19 mouse cellular contexts compared by ENCODE assay signal in genomic region chr5:90612751-90613150, GRCm38 (mm10). TPM values are rescaled to one million over a fixed set of nuclear protein-coding genes. Genes with fewer than 3 reads are reported as not detected.
DNase-seq lines count a peak whose midpoint lies in the region; ATAC-seq and TF ChIP-seq lines count a peak whose summit lies in the region.
"Not testable (repeated sequence)": the region's sequence is repeated elsewhere in the genome, so short reads cannot be mapped to it uniquely, and the experiment has no call there.
"Had no signal": no experiment of that assay in that cellular context is flagged by ENCODE, and none has a peak within 500 bp of the region (broad histone marks: within the 10 kb centered on the region; RNA-seq: fewer than 3 reads in every experiment).

No protein-coding gene starts in this region.

- dilution Hi-C loops in CH12.LX (cut with MboI; ENCODE audit: extremely low pct_ligation_motif_present, extremely low pct_unique_long_range_greater_than_20kb, low sequenced_read_pairs), result not testable (repeated sequence)

- peak overlapping the region; percentile 91 for H3K4me2 ChIP-seq in CH12.LX (ENCODE audit: insufficient read depth, low read depth, poor library complexity, severe bottlenecking)
- H3K4me2 ChIP-seq in intestine, embryonic 15.5 days (replicated peaks); intestine, postnatal 0 days (replicated peaks; ENCODE audit: low read depth); stomach, postnatal 0 days (replicated peaks; ENCODE audit: low read depth): not testable (repeated sequence)
- H3K4me2 ChIP-seq in myocyte (ENCODE audit: low read depth), result peak overlapping the region; percentile 56

- not testable (repeated sequence) for H3ac ChIP-seq in myocyte (ENCODE audit: control insufficient read depth, insufficient read length)

- H3K79me2 ChIP-seq in CH12.LX (replicated peaks; ENCODE audit: control insufficient read depth, extremely low read depth, insufficient read depth, poor library complexity, severe bottlenecking); myocyte (ENCODE audit: control insufficient read depth, insufficient read depth): not testable (repeated sequence)

- WGBS in intestine, embryonic 15.5 days, result 65% methylated on average over 1 of the region's 1 CpGs
- 47% methylated on average over 1 of the region's 1 CpGs for WGBS in intestine, postnatal 0 days
- 61% methylated on average over 1 of the region's 1 CpGs for WGBS in stomach, postnatal 0 days

- H3K36me3 ChIP-seq in CH12.LX (replicated peaks in 1 of 2; ENCODE audit: control insufficient read depth in 1 of 2, insufficient read depth in 1 of 2, low read length in 1 of 2), result peaks cover 19 to 52% of the 10 kb centered on the region in 2 experiments
- not testable (repeated sequence) for H3K36me3 ChIP-seq in intestine, embryonic 15.5 days; myocyte (ENCODE audit: control insufficient read depth, insufficient read depth); splenic B cell, adult 2 months (ENCODE audit: control insufficient read depth, insufficient read depth, low read length, poor library complexity, severe bottlenecking); stomach, postnatal 0 days (ENCODE audit: control insufficient read depth, insufficient read depth, low read length)
- peaks cover 21% of the 10 kb centered on the region for H3K36me3 ChIP-seq in intestine, postnatal 0 days (ENCODE audit: control insufficient read depth, insufficient read depth)

- peak overlapping the region in 1 of 3 experiments; percentile 46 for H3K4me3 ChIP-seq in CH12.LX (replicated peaks in 1 of 3; ENCODE audit: low read depth in 2 of 3, low read length in 2 of 3, poor library complexity in 1 of 3)
- H3K4me3 ChIP-seq in intestine, embryonic 15.5 days (replicated peaks); intestine, postnatal 0 days (ENCODE audit: low read depth, low read length); myocyte; stomach, postnatal 0 days (ENCODE audit: low read depth, low read length): not testable (repeated sequence)

- not testable (repeated sequence) for H3K27me3 ChIP-seq in CH12.LX (replicated peaks); intestine, embryonic 15.5 days (replicated peaks); intestine, postnatal 0 days (replicated peaks; ENCODE audit: control insufficient read depth, insufficient read depth, low read length); myocyte (ENCODE audit: control insufficient read depth, insufficient read depth, insufficient read length); splenic B cell, adult 2 months (ENCODE audit: control insufficient read depth, insufficient read depth, low read length, poor library complexity, severe bottlenecking); stomach, postnatal 0 days (ENCODE audit: control insufficient read depth, insufficient read depth, low read length)

- not testable (repeated sequence) for TF ChIP-seq POLR2A in CH12.LX (IDR thresholded peaks at IDR 0.05; ENCODE audit: low read depth, low read length); myocyte (IDR thresholded peaks at IDR 0.05; ENCODE audit: insufficient read length, low read depth)

- peaks cover 19 to 36% of the 10 kb centered on the region in 2 experiments for H3K4me1 ChIP-seq in CH12.LX (ENCODE audit: control insufficient read depth in 1 of 2, insufficient read depth in 2 of 2)
- not testable (repeated sequence) for H3K4me1 ChIP-seq in intestine, embryonic 15.5 days (replicated peaks); intestine, postnatal 0 days (replicated peaks; ENCODE audit: control insufficient read depth, insufficient read depth, low read length); stomach, postnatal 0 days (replicated peaks; ENCODE audit: control insufficient read depth, insufficient read depth)

- not testable (repeated sequence) for H3K9me3 ChIP-seq in CH12.LX (replicated peaks; ENCODE audit: low read length); intestine, embryonic 15.5 days; intestine, postnatal 0 days (ENCODE audit: control insufficient read depth); stomach, postnatal 0 days (ENCODE audit: control insufficient read depth, low read length)

- not testable (repeated sequence) for TF ChIP-seq CTCF in CH12.LX (conservative IDR thresholded peaks at IDR 0.05 in 1 of 2, IDR thresholded peaks at IDR 0.05 in 1 of 2; ENCODE audit: low read depth in 2 of 2, low read length in 2 of 2); intestine, postnatal 0 days (IDR thresholded peaks at IDR 0.05; ENCODE audit: low read depth); stomach, postnatal 0 days (IDR thresholded peaks at IDR 0.05; ENCODE audit: low read depth)

- peak; percentile 63 for ATAC-seq in intestine, embryonic 15.5 days
- peak; percentile 62 for ATAC-seq in intestine, postnatal 0 days
- ATAC-seq in stomach, postnatal 0 days (ENCODE audit: low FRiP score, low TSS enrichment), result peak; percentile 84

- not testable (repeated sequence) for H3K9ac ChIP-seq in CH12.LX (ENCODE audit: insufficient read depth, low read depth); intestine, embryonic 15.5 days; intestine, postnatal 0 days (ENCODE audit: low read depth, low read length); stomach, postnatal 0 days (ENCODE audit: low read length)

- peak; percentile 16 for DNase-seq in 3134 (ENCODE audit: extremely low read depth, insufficient read length, low spot score)
- peak; percentile 31 for DNase-seq in 416B (ENCODE audit: low read depth)
- DNase-seq in CH12.LX (ENCODE audit: extremely low read depth), result peak; percentile 29
- peak; percentile 18 for DNase-seq in splenic B cell, adult 2 months (ENCODE audit: low read depth, low spot score)
- not testable (repeated sequence) for DNase-seq in stomach, postnatal 0 days (ENCODE audit: low spot score)

- in situ Hi-C loops in CH12.LX (cut with MboI; ENCODE audit: low pct_ligation_motif_present, low pct_unique_long_range_greater_than_20kb, low sequenced_read_pairs), result loop anchor here (25.0 kb wide), 1 partner anchor 400 kb away; the partner anchor contains the start of gene Cox18

- not testable (repeated sequence) for TF ChIP-seq RAD21 in CH12.LX (IDR thresholded peaks at IDR 0.05; ENCODE audit: low read depth, low read length)

- not testable (repeated sequence) for TF ChIP-seq EP300 in CH12.LX (IDR thresholded peaks at IDR 0.05; ENCODE audit: low read length); stomach, postnatal 0 days (optimal IDR thresholded peaks at IDR 0.05)

- peak overlapping the region; percentile 98 for H3K27ac ChIP-seq in CH12.LX (ENCODE audit: insufficient read depth, low read depth)
- not testable (repeated sequence) for H3K27ac ChIP-seq in intestine, embryonic 15.5 days
- H3K27ac ChIP-seq in intestine, postnatal 0 days (ENCODE audit: low read depth, low read length), result peak overlapping the region; percentile 77
- peak overlapping the region; percentile 78; the same call in 1 of the 2 replicates for H3K27ac ChIP-seq in stomach, postnatal 0 days (replicated peaks)

TF ChIP-seq in CH12.LX, 34 proteins besides CTCF, POLR2A, EP300 and RAD21:
- 0 out of 2 replicates have a peak, but pooled peaks have one; percentile 9 for TF ChIP-seq SIN3A (IDR thresholded peaks at IDR 0.05; ENCODE audit: low read length)

RNA-seq across cellular contexts. Expression of gene Rassf6, which starts 27.7 kb away (rescaled TPM):
- total RNA-seq in CH12.LX (2012; rRNA removed), result 11.8 and 15.1 TPM in 2 replicates
- 24.5 and 26.3 TPM in 2 replicates for total RNA-seq in CH12.LX (2014; rRNA removed)
- polyA plus RNA-seq in CH12.LX (2012; ENCODE audit: insufficient read length, low read depth), result 18.3 and 22.4 TPM in 2 replicates
- 26.9 and 29.0 TPM in 2 replicates for polyA plus RNA-seq in intestine, embryonic 15.5 days (2015; fragmentation: Nextera tagmentation; extraction: Ambion mirVana)
- polyA plus RNA-seq in intestine, postnatal 0 days (2015; fragmentation: Nextera tagmentation; extraction: Ambion mirVana), result 28.7 and 30.7 TPM in 2 replicates
- polyA plus RNA-seq in myocyte (2012; fragmentation: generic; extraction: Trizol), result not detected
- 14.5 and 14.9 TPM in 2 replicates for polyA plus RNA-seq in stomach, postnatal 0 days (2015; fragmentation: Nextera tagmentation; extraction: Ambion mirVana)
- total RNA-seq: common myeloid progenitor, adult 5-6 weeks; MEL had no signal
- polyA plus RNA-seq: adrenal gland, adult 2 months; forebrain, embryonic 13.5 days had no signal

RNA-seq across cellular contexts. Expression of gene 5830473C10Rik, which starts 51.8 kb away (rescaled TPM):
- 1.6 and 2.0 TPM in 2 replicates for total RNA-seq in CH12.LX (2012; rRNA removed)
- 0.69 and 0.83 TPM in 2 replicates for total RNA-seq in CH12.LX (2014; rRNA removed)
- 3.8 and 4.5 TPM in 2 replicates for polyA plus RNA-seq in CH12.LX (2012; ENCODE audit: insufficient read length, low read depth)
- 0.06 TPM in 1 of 2 replicates, not detected in the other for polyA plus RNA-seq in intestine, embryonic 15.5 days (2015; fragmentation: Nextera tagmentation; extraction: Ambion mirVana)
- polyA plus RNA-seq in intestine, postnatal 0 days (2015; fragmentation: Nextera tagmentation; extraction: Ambion mirVana), result 0.35 and 0.63 TPM in 2 replicates
- not detected for polyA plus RNA-seq in myocyte (2012; fragmentation: generic; extraction: Trizol)
- polyA plus RNA-seq in stomach, postnatal 0 days (2015; fragmentation: Nextera tagmentation; extraction: Ambion mirVana), result 0.16 TPM in 1 of 2 replicates, not detected in the other
- total RNA-seq: adrenal gland, postnatal 25 days; ES-E14 had no signal
- polyA plus RNA-seq: adrenal gland, adult 2 months; embryonic facial prominence, embryonic 11.5 days; embryonic facial prominence, embryonic 13.5 days; embryonic facial prominence, embryonic 15.5 days; forebrain, embryonic 11.5 days; forebrain, embryonic 13.5 days; forebrain, embryonic 15.5 days had no signal

Comparison
In these comparisons a context has a peak if more than half of its experiments do, and no peak if none do; other contexts are left out.
1. RNA of gene Rassf6, which starts 27.7 kb away (polyA plus RNA-seq): 28.7 to 30.7 TPM in intestine, postnatal 0 days, 26.9 to 29.0 TPM in intestine, embryonic 15.5 days, 18.3 to 22.4 TPM in CH12.LX and 14.5 to 14.9 TPM in stomach, postnatal 0 days; not detected in myocyte (single experiment); every median in the first group is over 10 times any median in the second.
2. Peak in every context shown above with its lines, with median percentiles within 50 percentile points of each other: ATAC-seq.